Mouse (Mus musculus): ENCODE measurements around the gene Frem1. TPM values are rescaled to one million over a fixed set of nuclear protein-coding genes. Genes with fewer than 3 reads are reported as not detected.

The Frem1 gene
- polyA plus RNA-seq, 1 experiment, result not detected

DNA sequence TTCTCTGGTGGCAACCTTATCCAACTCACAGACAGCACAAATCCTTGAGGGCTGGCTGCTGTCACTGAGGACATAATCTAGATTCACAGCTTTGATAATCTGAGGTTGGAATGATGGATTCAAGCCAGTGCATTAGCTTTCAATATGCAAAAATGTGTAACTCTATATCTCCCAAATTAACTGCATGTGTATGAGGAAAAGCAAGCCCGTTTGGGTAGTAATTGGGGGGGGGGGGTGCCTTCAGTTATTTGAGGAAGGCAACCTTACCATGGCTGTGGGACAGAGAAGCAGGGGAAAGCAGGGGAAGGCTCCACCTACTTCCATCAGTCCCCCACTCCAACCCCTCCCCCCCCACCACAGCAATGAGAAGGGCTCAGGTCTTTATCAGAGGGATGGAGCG lies 5.3 kb downstream of the Frem1 start:
- TF ChIP-seq CTCF (IDR thresholded peaks at IDR 0.05; ENCODE audit: control insufficient read depth, insufficient read depth, insufficient read length) (no peak), MAX (IDR thresholded peaks at IDR 0.05) (no peak), MYOD1 (IDR thresholded peaks at IDR 0.05; ENCODE audit: control insufficient read depth, insufficient read length, low read depth) (no peak), CEBPB (IDR thresholded peaks at IDR 0.05; ENCODE audit: low read depth) (no peak), USF1 (IDR thresholded peaks at IDR 0.05; ENCODE audit: low read depth) (no peak), FOSL1 (IDR thresholded peaks at IDR 0.05; ENCODE audit: insufficient read depth, low read length, poor library complexity, severe bottlenecking) (no peak), MYOG (IDR thresholded peaks at IDR 0.05; ENCODE audit: control insufficient read depth, extremely low read depth, insufficient read length) (no peak)

GRCm38 (mm10) chr4:83046069-83046468 lies 6.1 kb downstream of the Frem1 start:
- Histone ChIP-seq H3K36me3 (ENCODE audit: control insufficient read depth, insufficient read depth) (no peaks in the 10 kb centered on the region), H3K4me3 (ENCODE audit: insufficient read depth, poor library complexity, severe bottlenecking) (no peak overlapping the region), H3K79me2 (ENCODE audit: control insufficient read depth, insufficient read depth) (no peaks in the 10 kb centered on the region), H3K79me3 (ENCODE audit: low read depth) (no peaks in the 10 kb centered on the region), H3K27me3 (ENCODE audit: control insufficient read depth, insufficient read depth, insufficient read length) (no peaks in the 10 kb centered on the region), H3ac (ENCODE audit: control insufficient read depth, insufficient read length, low read depth) (no peak overlapping the region)
- TF ChIP-seq CTCF (IDR thresholded peaks at IDR 0.05; ENCODE audit: control insufficient read depth, insufficient read depth, insufficient read length), result no peak
- TF ChIP-seq MYOG (IDR thresholded peaks at IDR 0.05; ENCODE audit: control insufficient read depth, extremely low read depth, insufficient read length), result no peak

More for the DNA sequence above, 5.3 kb downstream of the Frem1 start:
- no peaks in the 10 kb centered on the region for H3K27me3 ChIP-seq (ENCODE audit: control insufficient read depth, insufficient read depth, insufficient read length)
- H3ac ChIP-seq (ENCODE audit: control insufficient read depth, insufficient read length, low read depth), result no peak overlapping the region
- no peaks in the 10 kb centered on the region for H3K36me3 ChIP-seq (ENCODE audit: control insufficient read depth, insufficient read depth)
- H3K79me2 ChIP-seq (ENCODE audit: control insufficient read depth, insufficient read depth), result no peaks in the 10 kb centered on the region
- no peaks in the 10 kb centered on the region for H3K79me3 ChIP-seq (ENCODE audit: low read depth)
- H3K4me3 ChIP-seq (ENCODE audit: insufficient read depth, poor library complexity, severe bottlenecking), result no peak overlapping the region

GRCm38 (mm10) chr4:83045266-83045665 lies 6.9 kb downstream of the Frem1 start:
- Histone ChIP-seq H3K36me3 (ENCODE audit: control insufficient read depth, insufficient read depth) (no peaks in the 10 kb centered on the region), H3K79me2 (ENCODE audit: control insufficient read depth, insufficient read depth) (no peaks in the 10 kb centered on the region), H3K27me3 (ENCODE audit: control insufficient read depth, insufficient read depth, insufficient read length) (no peaks in the 10 kb centered on the region), H3ac (ENCODE audit: control insufficient read depth, insufficient read length, low read depth) (no peak overlapping the region), H3K4me3 (ENCODE audit: insufficient read depth, poor library complexity, severe bottlenecking) (no peak overlapping the region), H3K79me3 (ENCODE audit: low read depth) (no peaks in the 10 kb centered on the region)
- TF ChIP-seq CEBPB (IDR thresholded peaks at IDR 0.05; ENCODE audit: low read depth), result no peak
- no peak for TF ChIP-seq MAX (IDR thresholded peaks at IDR 0.05)
- no peak for TF ChIP-seq CTCF (IDR thresholded peaks at IDR 0.05; ENCODE audit: control insufficient read depth, insufficient read depth, insufficient read length)
- TF ChIP-seq MYOD1 (IDR thresholded peaks at IDR 0.05; ENCODE audit: control insufficient read depth, insufficient read length, low read depth), result no peak

GRCm38 (mm10) chr4:83040780-83041179 lies 11.4 kb downstream of the Frem1 start:
- no peak overlapping the region for H3ac ChIP-seq (ENCODE audit: control insufficient read depth, insufficient read length, low read depth)
- H3K4me3 ChIP-seq (ENCODE audit: insufficient read depth, poor library complexity, severe bottlenecking), result no peak overlapping the region
- no peaks in the 10 kb centered on the region for H3K27me3 ChIP-seq (ENCODE audit: control insufficient read depth, insufficient read depth, insufficient read length)
- TF ChIP-seq MYOD1 (IDR thresholded peaks at IDR 0.05; ENCODE audit: control insufficient read depth, insufficient read length, low read depth), result no peak
- TF ChIP-seq USF1 (IDR thresholded peaks at IDR 0.05; ENCODE audit: low read depth), result no peak
- no peak for TF ChIP-seq MYOG (IDR thresholded peaks at IDR 0.05; ENCODE audit: control insufficient read depth, extremely low read depth, insufficient read length)
- TF ChIP-seq FOSL1 (IDR thresholded peaks at IDR 0.05; ENCODE audit: insufficient read depth, low read length, poor library complexity, severe bottlenecking), result no peak
- no peak for TF ChIP-seq CTCF (IDR thresholded peaks at IDR 0.05; ENCODE audit: control insufficient read depth, insufficient read depth, insufficient read length)
- no peak for TF ChIP-seq CEBPB (IDR thresholded peaks at IDR 0.05; ENCODE audit: low read depth)
- TF ChIP-seq MAX (IDR thresholded peaks at IDR 0.05), result no peak
- no peaks in the 10 kb centered on the region for H3K79me2 ChIP-seq (ENCODE audit: control insufficient read depth, insufficient read depth)
- no peaks in the 10 kb centered on the region for H3K36me3 ChIP-seq (ENCODE audit: control insufficient read depth, insufficient read depth)
- no peaks in the 10 kb centered on the region for H3K79me3 ChIP-seq (ENCODE audit: low read depth)

DNA sequence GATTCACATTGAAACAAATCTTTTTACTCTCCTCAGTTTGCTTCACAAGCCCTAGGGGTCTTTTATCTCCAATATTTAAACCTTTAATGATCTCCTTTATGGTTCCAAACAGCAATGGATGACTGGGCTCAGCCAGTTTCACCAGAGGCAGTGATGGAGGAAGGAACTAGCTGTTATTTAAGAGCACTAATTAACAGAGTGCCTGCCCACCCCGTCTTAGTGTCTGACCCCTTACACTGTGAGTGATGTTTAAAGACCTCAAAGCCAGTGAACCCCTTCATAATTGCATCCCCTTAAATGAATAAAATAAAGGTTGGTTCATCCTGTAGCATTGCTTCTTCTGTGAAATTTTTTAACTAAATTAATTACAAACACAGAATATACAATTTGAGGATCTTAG lies 19.4 kb downstream of the Frem1 start:
- no peaks in the 10 kb centered on the region for H3K36me3 ChIP-seq (ENCODE audit: control insufficient read depth, insufficient read depth)
- H3K79me2 ChIP-seq (ENCODE audit: control insufficient read depth, insufficient read depth), result no peaks in the 10 kb centered on the region
- no peak for TF ChIP-seq MYOG (IDR thresholded peaks at IDR 0.05; ENCODE audit: control insufficient read depth, extremely low read depth, insufficient read length)
- no peak for TF ChIP-seq CEBPB (IDR thresholded peaks at IDR 0.05; ENCODE audit: low read depth)
- H3K4me3 ChIP-seq (ENCODE audit: insufficient read depth, poor library complexity, severe bottlenecking), result no peak overlapping the region
- H3K79me3 ChIP-seq (ENCODE audit: low read depth), result no peaks in the 10 kb centered on the region
- peaks cover 12% of the 10 kb centered on the region for H3K27me3 ChIP-seq (ENCODE audit: control insufficient read depth, insufficient read depth, insufficient read length)
- H3ac ChIP-seq (ENCODE audit: control insufficient read depth, insufficient read length, low read depth), result no peak overlapping the region

GRCm38 (mm10) chr4:83031591-83031990 lies 20.5 kb downstream of the Frem1 start:
- TF ChIP-seq MAX (IDR thresholded peaks at IDR 0.05) (no peak), CTCF (IDR thresholded peaks at IDR 0.05; ENCODE audit: control insufficient read depth, insufficient read depth, insufficient read length) (no peak)
- Histone ChIP-seq H3ac (ENCODE audit: control insufficient read depth, insufficient read length, low read depth) (no peak overlapping the region), H3K79me3 (ENCODE audit: low read depth) (no peaks in the 10 kb centered on the region), H3K36me3 (ENCODE audit: control insufficient read depth, insufficient read depth) (no peaks in the 10 kb centered on the region), H3K4me3 (ENCODE audit: insufficient read depth, poor library complexity, severe bottlenecking) (no peak overlapping the region), H3K27me3 (ENCODE audit: control insufficient read depth, insufficient read depth, insufficient read length) (peaks cover 12% of the 10 kb centered on the region), H3K79me2 (ENCODE audit: control insufficient read depth, insufficient read depth) (no peaks in the 10 kb centered on the region)
